Mouse (Mus musculus) bone marrow, adult 2 months (tissue): ENCODE data around the gene Prkd2.

ENCODE experiments used
- CTCF ChIP-seq: fragments of 200-500 bp; IDR thresholded peaks from 2 replicates; pipeline ENCODE4 v1.5.1; 2011; ENCODE audit warnings: low read length, control low read depth; ENCODE audit not compliant: control insufficient read depth, insufficient read depth
- POLR2A ChIP-seq: fragments of 200-500 bp; IDR thresholded peaks from 2 replicates; pipeline ENCODE4 v1.6.1; 2011; ENCODE audit warnings: low read depth, mild to moderate bottlenecking, control low read depth, low read length, borderline replicate concordance; ENCODE audit not compliant: control insufficient read depth

- TF ChIP-seq CTCF, result peak; percentile 94
- TF ChIP-seq POLR2A, result no peak
Measured at GRCm38 (mm10) chr7:16874190-16874589, 31.5 kb downstream of the Prkd2 start.
